Mouse (Mus musculus) spleen, postnatal 4 days (tissue): ENCODE data around the gene Dnajb2.

Source experiments
- DNase-seq, 2 experiments: peaks; one replicate each; pipeline ENCODE4 v3.0.0; 2022; ENCODE audit warnings: low spot score in 2 of 2

The Dnajb2 gene

DNA sequence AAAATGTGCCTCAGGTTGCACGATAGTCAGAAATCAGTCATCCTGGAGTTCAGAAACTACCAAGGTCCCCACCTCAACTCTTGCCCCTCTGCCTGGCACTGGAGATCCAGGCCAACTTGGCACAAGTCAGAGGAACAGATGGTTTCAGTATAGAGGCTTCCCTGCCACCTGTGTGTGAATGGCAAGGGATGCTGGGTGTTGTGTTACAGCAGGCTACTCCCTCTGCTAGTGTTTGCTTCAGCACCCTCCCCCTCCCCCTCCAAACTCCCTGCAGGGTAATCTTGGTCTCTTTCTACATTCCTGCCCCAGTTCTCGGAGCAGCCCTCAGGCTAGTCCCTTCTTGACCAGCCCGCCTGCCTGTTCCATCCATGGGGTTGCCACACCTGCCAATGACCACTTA is 14.3 kb downstream of the Dnajb2 start:
- no peak for DNase-seq

DNA sequence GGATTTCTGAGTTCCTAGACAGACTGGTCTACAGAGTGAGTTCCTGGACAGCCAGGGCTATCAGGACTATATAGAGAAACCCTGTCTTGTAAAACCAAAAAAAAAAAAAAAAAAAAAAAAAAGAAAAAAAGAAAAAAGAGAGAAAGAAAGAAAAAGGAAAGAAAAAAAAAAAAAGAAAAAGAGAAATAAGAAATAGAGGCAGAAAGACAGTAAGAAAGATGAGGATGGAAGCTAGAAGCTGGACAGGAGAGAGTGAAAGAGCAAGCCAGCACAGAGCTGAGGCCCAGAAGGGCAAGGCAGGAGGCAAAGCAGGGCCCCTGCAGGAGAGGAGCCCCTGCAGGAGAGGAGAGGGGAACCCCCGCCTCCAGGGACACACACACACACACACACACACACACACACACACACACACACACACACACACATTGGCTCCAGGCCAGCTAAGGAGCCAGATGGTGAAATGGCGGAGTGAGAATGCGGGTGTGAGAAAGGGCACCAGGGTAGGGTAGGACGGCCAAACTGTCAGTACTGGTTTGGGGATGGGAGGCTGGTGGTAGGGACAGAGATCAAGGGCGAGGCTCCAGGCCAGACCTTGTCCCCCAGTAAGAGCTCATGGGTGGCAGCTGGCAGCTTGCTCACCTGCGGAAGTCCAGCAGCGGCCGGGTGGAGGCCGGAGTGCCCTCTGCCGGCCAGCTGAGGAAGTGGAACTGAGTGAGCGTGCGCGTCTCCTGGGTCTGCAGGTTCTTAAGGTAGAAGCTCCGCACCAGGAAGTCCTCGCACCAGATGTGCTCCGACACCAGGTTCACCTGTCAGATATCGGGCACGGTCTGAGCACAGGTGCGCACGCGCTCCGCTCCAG is 15.1 kb downstream of the Dnajb2 start:
- peak; percentile 87 to 95 for DNase-seq

DNA sequence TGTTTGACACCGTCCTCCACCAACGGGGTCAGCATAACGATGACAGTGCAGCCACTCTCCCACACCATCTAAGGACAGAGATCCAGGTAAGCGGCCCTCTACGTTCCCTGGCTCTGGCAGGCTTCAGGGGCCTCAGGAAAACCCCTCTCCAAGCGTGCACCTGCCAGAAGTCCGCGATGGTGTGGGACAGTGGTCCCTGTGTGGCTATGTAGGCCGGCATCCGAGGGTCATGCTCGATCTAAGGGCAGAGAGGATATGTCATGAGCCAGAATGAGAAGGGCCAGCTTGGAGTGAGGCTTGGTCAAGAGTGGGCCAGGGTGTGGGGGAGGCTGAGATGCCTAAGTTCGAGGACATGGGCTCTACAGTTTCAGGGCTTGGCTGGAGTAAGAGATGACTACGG is 16.1 kb downstream of the Dnajb2 start:
- DNase-seq = peak in 1 of 2 experiments; percentile 67

DNA sequence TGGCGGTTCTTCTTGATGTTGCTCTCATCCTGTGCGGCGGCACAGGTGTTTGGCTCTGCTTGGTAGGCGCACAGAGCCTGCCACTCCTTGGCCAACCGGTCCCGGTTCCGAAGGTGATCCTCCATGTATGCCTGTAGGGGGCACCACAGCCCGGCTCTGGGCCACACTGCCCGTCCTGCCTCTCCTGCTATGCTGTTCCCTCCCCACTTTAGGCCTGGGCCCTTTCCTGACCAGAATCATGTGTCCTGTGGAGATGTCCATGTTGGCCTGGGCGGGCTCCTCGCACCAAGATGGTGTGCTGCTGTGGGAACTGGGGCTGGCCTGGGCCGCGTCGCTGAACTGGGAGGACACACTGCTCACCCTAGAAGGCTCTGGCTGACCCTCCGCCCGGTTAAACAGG is 16.8 kb downstream of the Dnajb2 start:
- DNase-seq = peak in 1 of 2 experiments; percentile 69

DNA sequence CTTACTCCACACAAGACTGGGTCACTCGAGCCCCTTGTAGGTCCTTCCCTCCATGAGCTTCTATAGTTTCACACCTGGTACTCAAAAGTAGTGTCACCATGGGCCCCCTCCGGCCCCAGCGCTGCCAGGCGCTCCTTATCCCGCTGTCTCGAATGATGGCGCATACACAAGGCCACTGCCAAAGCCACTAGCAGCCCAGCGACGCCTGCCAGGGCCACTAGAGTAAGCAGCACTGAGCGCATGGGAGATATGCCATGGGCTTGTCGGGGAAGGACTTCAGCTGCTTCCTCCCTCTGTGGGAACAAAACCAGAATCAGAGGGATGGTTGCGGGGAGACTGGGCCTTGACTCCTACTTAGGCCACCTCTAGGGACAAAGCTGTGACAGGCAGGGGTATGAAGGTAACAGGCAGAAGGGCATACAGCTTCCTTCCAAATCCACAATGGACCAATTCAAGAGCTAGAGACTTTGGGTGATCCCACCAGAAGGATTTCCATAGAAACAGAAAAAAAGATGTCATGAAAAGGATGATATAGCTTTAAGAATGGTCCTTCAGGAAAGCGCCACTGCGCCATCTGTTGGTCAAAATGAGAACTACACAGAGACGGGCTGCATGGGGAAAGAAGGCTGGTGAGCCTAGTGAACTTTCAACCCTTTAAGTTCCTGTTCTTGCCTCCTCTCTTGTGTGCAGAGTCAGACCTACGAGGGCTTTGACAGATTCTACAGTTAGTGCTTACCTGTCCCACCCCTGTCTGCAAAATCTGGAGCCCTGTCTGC is 17.8 kb downstream of the Dnajb2 start:
- DNase-seq = peak; percentile 87 to 97

DNA sequence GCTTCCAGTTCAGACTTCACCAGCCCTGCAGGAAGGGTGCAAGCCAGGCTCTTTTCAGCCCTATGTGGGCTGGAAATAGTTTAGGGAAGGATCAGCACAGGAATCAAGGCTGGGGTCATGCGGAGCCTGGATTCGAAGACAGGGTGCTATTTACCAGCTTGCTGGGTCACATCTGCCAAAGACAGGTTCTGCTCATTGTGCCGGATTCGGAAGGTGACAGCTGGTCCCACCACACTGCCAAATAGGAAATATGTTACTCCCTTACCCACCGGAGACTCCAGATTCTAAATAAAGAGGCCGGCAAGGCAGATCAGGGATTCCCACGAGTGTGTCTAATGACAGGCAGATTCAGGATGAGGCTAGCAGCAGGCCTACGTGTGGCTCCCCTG is 18.4 kb downstream of the Dnajb2 start:
- DNase-seq = no peak

DNA sequence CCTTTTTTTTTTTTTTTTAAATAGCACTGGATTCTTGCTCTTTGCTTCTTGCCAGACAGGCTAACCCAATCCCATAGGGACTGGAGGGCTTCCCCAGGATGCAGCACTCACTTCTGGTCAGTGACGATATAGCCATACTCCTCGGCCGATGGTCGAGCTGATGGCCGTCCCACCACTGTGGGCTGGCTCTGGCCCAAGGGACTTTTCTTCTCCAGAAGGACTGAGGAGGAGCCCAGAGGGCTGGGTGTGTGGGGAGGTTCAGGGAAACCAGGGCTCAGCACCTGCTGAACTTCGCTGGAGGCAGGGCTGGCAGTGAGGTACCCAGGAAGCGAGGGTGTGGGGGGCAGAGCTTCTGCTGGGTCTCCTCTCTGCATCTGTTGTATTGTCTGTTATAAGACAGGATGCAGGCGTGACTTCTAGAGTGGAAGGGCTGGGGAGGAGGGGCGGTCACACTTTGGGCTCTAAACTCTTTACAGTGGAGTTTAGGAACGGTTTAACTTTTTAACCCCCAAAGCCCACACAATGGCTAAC is 19.4 kb downstream of the Dnajb2 start:
- DNase-seq = no peak

DNA sequence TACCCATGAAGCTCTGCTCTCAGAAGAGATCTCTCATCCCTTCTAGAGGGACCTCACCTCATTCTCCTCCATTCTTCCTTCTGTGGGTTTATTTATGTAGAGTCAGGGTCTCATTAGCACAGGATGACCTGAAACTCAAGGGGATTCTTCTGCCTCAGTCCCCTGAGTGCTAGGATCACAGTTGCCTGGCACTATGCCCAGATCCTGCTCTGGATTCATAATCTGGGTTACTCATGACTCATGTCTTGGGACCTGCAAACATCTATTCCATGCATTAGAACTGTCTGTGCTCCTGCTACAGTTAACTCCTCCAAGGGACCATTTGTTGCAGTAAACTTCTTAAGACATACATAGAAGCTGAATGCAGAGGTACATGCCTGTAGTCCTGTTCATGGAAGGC is 25.1 kb downstream of the Dnajb2 start:
- DNase-seq = no peak

DNA sequence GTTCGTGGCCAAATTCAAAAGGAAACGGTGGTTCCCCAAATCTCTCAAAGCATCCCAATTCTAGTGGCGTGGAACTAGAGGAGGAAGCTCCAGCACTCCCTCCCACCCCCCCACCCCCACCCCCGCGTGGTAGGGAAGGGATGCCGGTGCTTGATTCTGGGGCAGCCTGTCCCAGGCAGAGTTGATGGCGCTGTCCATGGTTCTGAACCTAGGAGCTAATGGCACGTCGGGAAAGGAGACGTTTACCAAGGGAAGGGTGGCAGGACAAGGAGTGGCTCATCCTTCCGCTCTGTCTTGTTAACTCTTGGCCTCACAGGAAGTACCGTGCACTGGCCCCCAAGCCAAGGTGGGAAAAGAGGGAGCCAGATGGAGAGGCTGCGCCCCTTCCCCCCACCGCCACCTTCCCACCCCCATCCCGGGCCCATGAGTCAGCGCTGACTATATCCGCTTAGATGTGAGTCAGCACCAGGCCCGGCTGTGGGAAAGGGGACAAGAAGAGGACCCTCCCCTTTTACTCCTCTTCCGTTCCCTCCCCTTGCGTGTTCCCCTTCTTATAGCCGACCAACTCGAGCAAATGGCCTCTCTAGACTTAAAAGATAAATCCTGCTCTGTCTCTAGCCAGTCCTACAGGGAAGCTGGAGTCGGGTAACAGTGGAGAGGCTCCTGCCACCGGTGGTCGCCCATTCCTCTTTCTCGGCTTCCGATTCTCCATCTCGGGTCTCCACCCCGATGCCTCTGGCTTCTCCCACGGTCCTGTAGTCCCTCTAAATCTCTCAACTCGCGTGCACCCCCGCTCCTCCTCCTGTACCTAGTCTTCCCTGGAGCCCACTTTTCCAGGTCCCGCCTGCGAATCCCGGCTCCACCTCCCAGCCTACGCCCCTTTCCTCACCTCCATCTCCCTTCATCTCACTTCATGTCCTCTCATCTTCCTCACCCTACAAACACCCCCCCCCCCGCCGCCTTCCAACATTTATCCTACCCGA is 27.1 kb downstream of the Dnajb2 start:
- peak in 1 of 2 experiments; percentile 82 for DNase-seq

DNA sequence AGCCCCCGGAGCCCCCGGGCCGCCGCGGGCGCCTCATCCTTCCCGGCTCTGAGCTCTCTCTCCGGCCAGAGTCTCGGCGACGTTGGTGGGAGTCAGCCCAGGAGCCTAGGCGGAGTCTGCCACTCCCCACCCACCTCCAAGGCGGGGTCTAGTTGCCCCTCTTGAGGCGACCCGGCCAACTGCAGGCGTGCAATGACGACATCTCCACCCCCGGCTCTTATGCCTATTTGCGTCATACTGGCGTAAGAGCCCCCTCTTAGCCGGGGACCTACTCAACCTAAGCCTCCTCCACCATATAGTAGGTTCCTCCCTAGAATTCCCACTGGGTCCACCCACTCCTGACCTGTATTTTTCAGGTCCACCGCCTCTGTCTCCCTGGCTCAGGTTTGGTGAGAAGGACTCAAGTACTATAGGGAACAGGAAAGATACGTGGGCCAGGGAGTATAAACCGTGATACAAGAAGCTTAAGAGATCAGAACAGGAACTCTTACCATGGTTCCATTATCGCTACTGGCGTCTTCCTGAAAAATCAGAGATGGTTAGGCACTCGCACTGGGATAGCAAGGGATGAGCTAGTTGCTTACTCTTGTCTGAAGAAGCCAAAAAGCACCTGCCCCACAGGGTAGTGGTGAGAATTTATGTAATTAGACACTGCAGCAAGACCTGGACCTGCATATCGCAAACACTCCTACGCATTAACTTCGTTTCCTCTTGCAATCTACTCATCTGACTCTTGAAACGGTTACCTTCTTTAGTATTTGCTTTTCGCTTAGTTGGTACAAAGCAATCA is 28.1 kb downstream of the Dnajb2 start, which contains the start of gene Ptprn:
TSS of gene Ptprn (minus strand) at position 412 of the 790 bp plus-strand sequence.
- no peak for DNase-seq

DNA sequence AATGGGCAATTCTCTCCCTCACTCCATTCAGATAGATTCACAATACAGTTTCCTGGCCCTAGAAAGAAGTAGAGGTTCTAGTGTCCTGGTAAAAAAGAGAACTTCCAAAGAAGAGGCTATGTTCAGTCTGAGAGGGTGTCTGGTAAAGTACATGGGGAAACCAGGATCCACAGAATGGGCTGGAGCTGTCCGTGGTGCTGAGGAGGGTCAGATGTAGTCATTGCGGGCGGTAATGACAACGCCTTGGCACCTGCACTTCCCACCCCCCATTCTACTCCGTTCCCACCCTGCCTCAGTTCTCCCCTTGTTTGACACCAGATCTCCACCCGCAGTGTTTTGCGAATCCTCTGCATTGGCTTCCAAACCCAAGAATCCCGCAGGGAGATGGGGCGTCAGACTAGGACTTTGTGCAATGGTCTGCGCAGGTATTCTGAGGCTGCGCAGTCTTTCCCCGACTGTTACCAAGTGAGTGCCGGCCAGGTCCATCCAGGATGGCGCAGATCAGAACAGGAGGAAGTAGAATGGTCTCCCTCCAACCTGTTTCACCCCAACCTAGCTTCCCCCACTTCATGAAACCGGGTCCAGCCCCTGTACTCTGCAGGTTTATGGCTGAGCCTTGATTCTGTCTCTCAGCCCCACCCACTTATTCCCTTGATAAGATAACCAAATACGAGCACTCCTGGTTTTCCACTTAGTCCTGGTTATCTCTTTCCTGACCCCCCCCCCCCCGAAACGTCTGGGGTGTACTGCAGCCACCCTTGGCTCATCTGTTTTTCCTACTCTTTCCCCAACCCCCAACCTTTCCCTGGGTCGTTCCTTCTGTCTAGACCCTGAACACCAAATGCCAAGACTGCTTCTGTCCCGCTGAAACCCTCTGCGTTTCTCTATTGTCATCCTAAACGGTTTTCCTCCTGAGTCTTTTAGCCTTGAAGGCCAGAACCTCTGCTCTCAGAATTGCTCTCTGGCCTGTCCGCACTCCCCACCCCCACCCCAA is 41.3 kb downstream of the Dnajb2 start:
- DNase-seq = peak in 1 of 2 experiments; percentile 71

DNA sequence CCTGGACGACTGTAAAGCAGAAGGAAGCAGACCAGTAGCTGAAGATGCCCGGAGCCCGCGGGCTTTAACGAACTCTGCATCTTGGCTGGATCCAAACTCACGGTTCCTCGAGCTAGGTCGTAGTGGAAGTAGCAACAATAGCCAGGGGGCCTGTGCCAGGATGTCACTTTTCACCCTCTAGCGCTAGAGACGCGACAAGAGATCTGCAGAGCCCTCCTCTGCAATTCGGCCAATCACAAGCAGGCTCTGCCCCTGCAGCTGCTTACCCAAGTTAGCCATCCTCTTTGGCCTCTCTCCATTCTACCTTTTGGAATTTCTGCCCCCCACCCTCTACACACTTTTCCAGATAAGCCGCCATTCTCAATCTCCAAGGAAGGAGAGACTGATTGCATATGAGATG is 42.0 kb downstream of the Dnajb2 start, which contains the start of gene Resp18:
TSS of gene Resp18 (minus strand) at position 188 of the 400 bp plus-strand sequence.
- no peak for DNase-seq

DNA sequence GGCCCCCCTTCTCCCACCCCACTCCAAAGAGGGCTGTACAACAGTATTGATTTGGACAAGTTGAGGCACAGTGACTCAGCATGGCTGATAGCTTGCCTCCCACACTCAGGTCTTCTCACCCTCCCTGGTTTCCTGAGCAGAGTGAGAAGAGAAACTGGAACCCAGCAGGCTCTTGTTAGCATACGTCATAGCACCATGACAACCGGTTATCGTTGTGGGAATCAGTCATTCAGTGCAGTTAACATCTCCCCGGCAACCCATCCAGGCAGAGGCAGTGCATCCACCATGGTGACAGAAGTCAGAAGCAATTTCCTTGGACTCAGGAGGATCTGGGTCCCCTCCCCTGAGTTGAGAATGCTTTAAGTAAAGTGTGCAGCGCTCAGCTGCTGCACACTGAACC is 46.8 kb downstream of the Dnajb2 start:
- no peak for DNase-seq

DNA sequence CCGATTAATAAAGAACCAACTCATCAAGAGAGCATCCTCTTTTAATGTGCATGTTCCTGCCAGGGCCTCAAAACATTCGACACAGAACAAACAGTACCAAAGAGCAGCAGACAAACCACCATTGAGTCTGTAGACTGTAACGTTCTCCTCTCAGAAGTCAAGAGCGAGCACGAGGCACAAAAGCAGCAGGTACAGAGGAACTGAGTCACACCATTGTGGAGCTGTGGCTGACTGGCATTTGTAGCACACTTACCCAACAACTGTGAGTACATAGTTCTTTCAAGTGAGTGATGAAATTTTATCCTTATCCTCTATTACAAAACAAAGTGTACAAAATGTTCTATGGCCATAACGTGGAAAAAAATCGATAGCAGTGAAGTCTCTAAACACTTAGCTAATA is 48.7 kb downstream of the Dnajb2 start:
- DNase-seq = no peak

DNA sequence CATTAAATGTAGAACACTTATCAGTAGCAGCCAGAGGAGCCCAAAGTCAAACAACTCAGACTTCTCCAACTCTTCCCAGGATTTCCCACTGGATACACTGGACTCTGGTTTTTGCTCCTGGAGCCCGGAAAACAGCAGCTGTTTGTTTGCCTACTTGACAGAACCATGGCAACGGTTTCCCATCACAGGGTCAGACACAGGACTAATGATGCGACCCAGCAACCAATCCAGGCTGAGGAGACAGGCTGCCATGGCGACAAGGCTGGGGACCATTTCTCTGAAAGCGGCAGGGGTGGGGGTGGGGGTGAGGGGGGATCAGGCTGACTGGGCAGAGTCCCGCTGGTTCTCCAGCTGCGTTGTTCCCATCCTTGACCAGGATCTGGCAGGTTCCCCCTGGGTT is 53.2 kb downstream of the Dnajb2 start:
- DNase-seq = no peak

DNA sequence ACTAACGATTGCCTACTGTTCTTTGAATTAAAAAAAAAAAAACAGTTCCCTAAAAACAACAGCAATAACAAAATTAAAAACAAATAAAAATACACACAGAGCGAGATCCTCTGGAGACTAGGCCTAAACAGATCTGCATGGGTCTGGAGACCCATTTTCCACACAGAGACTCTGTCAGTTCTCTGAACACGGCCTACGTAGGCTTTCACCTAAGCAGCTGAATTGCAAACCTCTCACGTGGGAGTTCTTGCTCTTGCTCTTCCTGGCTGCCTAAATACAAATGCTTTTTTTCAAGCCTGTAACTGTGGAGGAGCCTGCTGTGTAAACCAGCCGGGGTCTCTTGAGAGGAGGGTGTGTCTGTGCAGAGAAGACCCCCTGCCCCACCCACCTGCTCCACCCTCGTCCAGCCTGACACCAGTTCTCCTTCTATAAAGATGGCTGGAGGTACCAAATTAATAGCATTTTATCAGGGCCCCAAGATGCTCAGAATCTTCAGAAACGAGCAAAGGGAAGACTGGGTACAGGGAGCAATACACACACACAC is 53.8 kb downstream of the Dnajb2 start:
- DNase-seq = no peak

DNA sequence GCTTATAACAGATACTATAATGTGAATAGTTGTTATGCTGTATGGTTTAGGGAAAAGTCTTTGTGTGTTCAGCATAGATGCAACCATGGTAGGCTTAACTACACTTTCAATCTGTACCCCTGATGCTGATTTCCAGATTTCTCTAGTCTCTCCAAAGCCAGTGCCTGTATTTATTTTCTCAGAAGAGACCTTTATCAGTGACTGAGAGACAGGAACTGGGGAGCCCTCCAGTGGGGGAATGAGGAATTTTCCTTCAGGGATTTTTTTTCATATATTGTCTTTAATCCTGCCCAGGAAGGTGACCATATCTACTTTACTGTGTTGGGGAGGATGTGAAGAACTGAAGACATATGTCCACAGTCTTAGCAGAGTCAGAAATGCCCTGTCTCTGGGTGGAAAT is 54.4 kb downstream of the Dnajb2 start:
- no peak for DNase-seq

DNA sequence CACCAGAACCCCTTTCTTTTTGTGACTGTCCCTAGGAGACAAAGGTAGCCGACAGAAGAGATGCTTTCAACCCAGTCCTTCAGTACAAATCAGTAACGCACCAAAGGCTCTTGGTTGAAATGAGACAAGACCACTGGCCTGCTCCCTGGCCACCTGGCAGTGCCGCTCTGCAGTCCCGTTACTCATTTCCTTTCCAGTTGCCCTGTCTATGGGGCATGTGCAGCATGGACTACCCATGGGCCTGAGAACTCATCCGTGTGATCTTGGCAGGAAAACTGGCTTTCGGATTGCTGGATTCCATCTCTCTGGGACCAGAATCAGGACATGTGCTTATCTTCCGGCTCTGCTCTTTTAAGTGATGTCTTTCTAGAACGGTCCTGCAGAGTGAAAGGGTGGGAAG is 55.1 kb downstream of the Dnajb2 start:
- DNase-seq = no peak
